Mouse (Mus musculus): ENCODE results near the gene Hoxb1. TPM values are rescaled to one million over a fixed set of nuclear protein-coding genes. Genes with fewer than 3 reads are reported as not detected.

Gene Hoxb1
- not detected for polyA plus RNA-seq (2015; fragmentation: Illumina TruSeq; extraction: RNeasy Lipid Tissue Mini Kit (QIAGEN cat#74804); ENCODE audit: insufficient read depth, low read depth, low replicate concordance)

DNA sequence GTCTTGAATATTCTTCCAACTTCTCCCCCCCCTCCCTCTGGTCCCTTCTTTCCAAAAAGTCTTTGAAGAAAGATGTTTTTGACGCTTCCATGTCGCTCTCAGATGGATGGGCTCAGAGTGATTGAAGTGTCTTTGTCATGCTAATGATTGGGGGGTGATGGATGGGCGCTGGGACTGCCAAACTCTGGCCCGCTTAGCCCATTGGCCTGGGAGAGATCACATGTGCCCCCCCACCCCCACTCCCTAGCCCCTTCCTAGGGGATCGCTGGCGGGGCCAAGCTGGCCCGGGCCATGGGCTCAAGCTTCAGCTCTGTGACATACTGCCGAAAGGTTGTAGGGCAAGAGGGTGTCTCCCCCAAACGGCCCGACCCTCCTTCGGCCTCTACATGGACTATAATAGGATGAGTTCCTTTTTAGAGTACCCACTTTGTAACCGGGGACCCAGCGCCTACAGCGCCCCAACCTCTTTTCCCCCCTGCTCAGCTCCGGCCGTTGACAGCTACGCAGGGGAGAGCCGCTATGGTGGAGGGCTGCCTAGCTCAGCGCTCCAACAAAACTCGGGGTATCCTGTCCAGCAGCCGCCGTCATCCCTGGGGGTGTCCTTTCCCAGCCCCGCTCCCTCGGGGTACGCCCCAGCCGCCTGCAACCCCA lies at the start of gene Hoxb1:
TSS of gene Hoxb1 (plus strand) at position 312 of the 651 bp plus-strand sequence.

GRCm38 (mm10) chr11:96317608-96318367 lies 47.8 kb upstream of the Hoxb1 start, which contains the start of gene Hoxb4:
Gene Hoxb4, plus strand, starts transcription at chr11:96318267.

GRCm38 (mm10) chr11:96323154-96323553 lies 42.4 kb upstream of the Hoxb1 start, which contains the start of gene Hoxb3:
Gene Hoxb3, plus strand, starts transcription at chr11:96323326.

GRCm38 (mm10) chr11:96350341-96350624 lies 15.3 kb upstream of the Hoxb1 start, which contains the start of gene Hoxb2:
Gene Hoxb2, plus strand, starts transcription at chr11:96350525.

Other genes starting within 250 kb of the Hoxb1 start
- gene Ttll6, start 232.0 kb upstream of the Hoxb1 start, polyA plus RNA-seq (2015; fragmentation: Illumina TruSeq; extraction: RNeasy Lipid Tissue Mini Kit (QIAGEN cat#74804); ENCODE audit: insufficient read depth, low read depth, low replicate concordance): 1.1 TPM
- not detected for gene Hoxb13, start 171.4 kb upstream of the Hoxb1 start, polyA plus RNA-seq (2015; fragmentation: Illumina TruSeq; extraction: RNeasy Lipid Tissue Mini Kit (QIAGEN cat#74804); ENCODE audit: insufficient read depth, low read depth, low replicate concordance)
- gene Hoxb9, start 94.3 kb upstream of the Hoxb1 start, polyA plus RNA-seq (2015; fragmentation: Illumina TruSeq; extraction: RNeasy Lipid Tissue Mini Kit (QIAGEN cat#74804); ENCODE audit: insufficient read depth, low read depth, low replicate concordance): 0.41 TPM
- gene Hoxb8, start 83.8 kb upstream of the Hoxb1 start, polyA plus RNA-seq (2015; fragmentation: Illumina TruSeq; extraction: RNeasy Lipid Tissue Mini Kit (QIAGEN cat#74804); ENCODE audit: insufficient read depth, low read depth, low replicate concordance): 0.50 TPM
- 0.66 TPM for gene Hoxb7, start 79.1 kb upstream of the Hoxb1 start, polyA plus RNA-seq (2015; fragmentation: Illumina TruSeq; extraction: RNeasy Lipid Tissue Mini Kit (QIAGEN cat#74804); ENCODE audit: insufficient read depth, low read depth, low replicate concordance)
- gene Hoxb6, start 73.3 kb upstream of the Hoxb1 start, polyA plus RNA-seq (2015; fragmentation: Illumina TruSeq; extraction: RNeasy Lipid Tissue Mini Kit (QIAGEN cat#74804); ENCODE audit: insufficient read depth, low read depth, low replicate concordance): 2.0 TPM
- 2.0 TPM for gene Hoxb5, start 62.4 kb upstream of the Hoxb1 start, polyA plus RNA-seq (2015; fragmentation: Illumina TruSeq; extraction: RNeasy Lipid Tissue Mini Kit (QIAGEN cat#74804); ENCODE audit: insufficient read depth, low read depth, low replicate concordance)
- gene Hoxb4, start 47.5 kb upstream of the Hoxb1 start, polyA plus RNA-seq (2015; fragmentation: Illumina TruSeq; extraction: RNeasy Lipid Tissue Mini Kit (QIAGEN cat#74804); ENCODE audit: insufficient read depth, low read depth, low replicate concordance): 1.9 TPM
- gene Hoxb3, start 42.4 kb upstream of the Hoxb1 start, polyA plus RNA-seq (2015; fragmentation: Illumina TruSeq; extraction: RNeasy Lipid Tissue Mini Kit (QIAGEN cat#74804); ENCODE audit: insufficient read depth, low read depth, low replicate concordance): 0.90 TPM
- gene Hoxb2, start 15.2 kb upstream of the Hoxb1 start, polyA plus RNA-seq (2015; fragmentation: Illumina TruSeq; extraction: RNeasy Lipid Tissue Mini Kit (QIAGEN cat#74804); ENCODE audit: insufficient read depth, low read depth, low replicate concordance): 2.9 TPM
- gene Skap1, start 98.8 kb downstream of the Hoxb1 start, polyA plus RNA-seq (2015; fragmentation: Illumina TruSeq; extraction: RNeasy Lipid Tissue Mini Kit (QIAGEN cat#74804); ENCODE audit: insufficient read depth, low read depth, low replicate concordance): 2.5 TPM